Mouse (Mus musculus) kidney, embryonic 15.5 days (tissue): ENCODE data around the gene 9230112D13Rik. TPM values are rescaled to one million over a fixed set of nuclear protein-coding genes. Genes with fewer than 3 reads are reported as not detected.

ENCODE experiments used
- ATAC-seq: fragments of 200-750 bp; cut with Nextera tagmentation; replicated peaks from 2 replicates; pipeline ENCODE4 v1.8.0; 2017; ENCODE audit warnings: moderate TSS enrichment; ENCODE audit not compliant: low FRiP score
- H3K27ac ChIP-seq: fragments of 300-500 bp; sonication (generic); 2 replicates; pipeline ENCODE4 v1.5.1; 2015; ENCODE audit warnings: mild to moderate bottlenecking, inconsistent platforms
- H3K27me3 ChIP-seq: fragments of 300-500 bp; sonication (generic); 2 replicates; pipeline ENCODE4 v1.6.1; 2015; ENCODE audit warnings: inconsistent platforms
- H3K36me3 ChIP-seq: fragments of 300-500 bp; sonication (generic); 2 replicates; pipeline ENCODE4 v1.6.1; 2015; ENCODE audit warnings: inconsistent platforms
- H3K4me1 ChIP-seq: fragments of 300-500 bp; sonication (generic); 2 replicates; pipeline ENCODE4 v1.6.1; 2015; ENCODE audit warnings: inconsistent platforms
- H3K4me2 ChIP-seq: fragments of 300-500 bp; sonication (generic); 2 replicates; pipeline ENCODE4 v1.6.1; 2015; ENCODE audit warnings: moderate library complexity, mild to moderate bottlenecking, inconsistent platforms
- H3K4me3 ChIP-seq: fragments of 300-500 bp; sonication (generic); replicated peaks from 2 replicates; pipeline ENCODE4 v1.5.1; 2015; ENCODE audit warnings: mild to moderate bottlenecking, inconsistent platforms
- H3K9ac ChIP-seq: fragments of 300-500 bp; sonication (generic); 2 replicates; pipeline ENCODE4 v1.6.1; 2015; ENCODE audit warnings: mild to moderate bottlenecking, inconsistent platforms
- H3K9me3 ChIP-seq: fragments of 300-500 bp; sonication (generic); replicated peaks from 2 replicates; pipeline ENCODE4 v1.6.1; 2016; ENCODE audit warnings: inconsistent platforms
- WGBS: fragments of 180-500 bp; shearing (Covaris S2); methylation state at CpG from one replicate; pipeline ENCODE4 v1.1.7; 2015; ENCODE audit warnings: mixed read lengths; 5-methylcytosine and 5-hydroxymethylcytosine counted together
- polyA plus RNA-seq: library from polyadenylated mRNA; unstranded; fragments of >200 nt; fragmentation: Nextera tagmentation; extraction: Ambion mirVana; gene quantifications from 2 replicates; pipeline ENCODE4 v1.2.1, GENCODE M21; 2015

Gene 9230112D13Rik
- polyA plus RNA-seq, 1 experiment from 2014 or later: not detected

DNA sequence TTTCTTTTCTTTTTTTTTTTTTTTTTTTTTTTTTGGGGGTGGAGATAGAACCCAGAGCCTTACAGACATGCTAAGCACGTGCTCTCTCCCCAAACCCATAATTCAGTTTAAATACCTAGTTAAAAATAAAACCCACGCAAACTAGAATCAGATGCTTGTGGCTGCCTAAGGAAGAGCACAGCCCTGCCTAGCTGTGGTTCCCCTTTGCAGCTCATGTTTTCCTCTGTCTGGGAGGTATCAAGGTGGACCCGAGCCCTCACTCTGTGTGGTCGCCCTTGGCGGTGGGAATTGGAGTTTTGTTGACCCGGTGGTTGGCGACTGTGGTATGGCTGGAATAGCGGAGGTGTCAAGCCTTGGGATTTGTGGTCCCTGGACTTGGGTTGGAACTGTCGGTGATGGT, 36.3 kb upstream of the 9230112D13Rik start:
- Histone ChIP-seq H3K27me3 (peaks cover 4% of the 10 kb centered on the region; the same call in 1 of the 2 replicates), H3K36me3 (no peaks in the 10 kb centered on the region), H3K27ac (no peak overlapping the region), H3K9me3 (no peaks in the 10 kb centered on the region), H3K4me2 (no peak overlapping the region), H3K4me1 (peaks cover 7% of the 10 kb centered on the region; the same call in 1 of the 2 replicates), H3K9ac (no peak overlapping the region), H3K4me3 (no peak overlapping the region)
- WGBS: 80% methylated on average over 9 of the region's 9 CpGs
- no peak for ATAC-seq

DNA sequence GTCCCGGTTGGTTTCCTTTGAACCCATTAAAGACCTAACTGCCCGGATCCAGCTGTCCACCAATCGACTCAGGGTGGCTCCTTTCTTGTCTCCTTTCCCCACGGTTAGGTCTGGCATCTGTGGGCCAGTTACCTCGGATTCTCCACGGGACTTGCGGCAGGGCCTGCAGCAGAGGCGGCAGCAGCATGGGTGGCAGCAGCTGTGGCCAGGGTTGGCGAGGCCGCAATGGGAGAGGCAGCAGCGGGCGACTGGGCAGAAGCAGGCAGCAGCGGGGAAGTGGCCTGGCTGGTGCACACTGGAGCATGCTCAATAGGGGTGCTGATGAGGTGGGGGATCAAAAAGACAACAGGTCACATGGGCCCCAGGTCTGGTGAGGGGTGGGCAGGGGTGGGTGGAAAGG, 32.6 kb upstream of the 9230112D13Rik start:
- Histone ChIP-seq H3K27me3 (peaks cover 12% of the 10 kb centered on the region), H3K36me3 (no peaks in the 10 kb centered on the region)
- WGBS: 67% methylated on average over 13 of the region's 13 CpGs

DNA sequence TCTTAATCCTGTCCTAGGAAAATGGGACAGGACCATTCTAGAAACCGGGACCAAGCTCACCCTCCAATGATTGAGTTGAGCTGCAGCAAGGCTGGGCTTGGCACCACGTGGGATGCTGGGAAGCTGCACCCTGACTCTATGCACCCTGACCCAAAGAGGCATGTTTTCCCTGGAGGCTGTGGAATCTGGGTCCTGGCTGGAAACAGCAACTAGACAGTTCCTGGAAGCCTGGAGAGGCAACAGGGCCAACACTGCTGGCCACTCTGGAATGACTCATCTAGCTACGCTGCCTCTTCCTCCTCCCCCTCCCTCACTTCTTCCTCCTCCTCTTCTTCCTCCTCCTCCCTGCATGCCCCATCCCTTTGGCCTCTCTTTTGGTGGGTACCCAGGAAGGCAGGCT, 31.4 kb upstream of the 9230112D13Rik start:
- Histone ChIP-seq H3K9ac (no peak overlapping the region), H3K4me3 (no peak overlapping the region), H3K27ac (no peak overlapping the region), H3K4me2 (no peak overlapping the region), H3K9me3 (no peaks in the 10 kb centered on the region), H3K27me3 (peaks cover 14% of the 10 kb centered on the region), H3K4me1 (peaks cover 17% of the 10 kb centered on the region), H3K36me3 (no peaks in the 10 kb centered on the region)
- ATAC-seq: no peak
- WGBS: 62% methylated on average over 3 of the region's 3 CpGs

More for the DNA sequence above, 32.6 kb upstream of the 9230112D13Rik start:
- Histone ChIP-seq H3K4me2 (no peak overlapping the region), H3K9ac (no peak overlapping the region), H3K4me1 (peaks cover 14% of the 10 kb centered on the region), H3K27ac (no peak overlapping the region), H3K9me3 (no peaks in the 10 kb centered on the region), H3K4me3 (no peak overlapping the region)
- 0 out of 2 replicates have a peak, but pooled peaks have one; percentile 17 for ATAC-seq

DNA sequence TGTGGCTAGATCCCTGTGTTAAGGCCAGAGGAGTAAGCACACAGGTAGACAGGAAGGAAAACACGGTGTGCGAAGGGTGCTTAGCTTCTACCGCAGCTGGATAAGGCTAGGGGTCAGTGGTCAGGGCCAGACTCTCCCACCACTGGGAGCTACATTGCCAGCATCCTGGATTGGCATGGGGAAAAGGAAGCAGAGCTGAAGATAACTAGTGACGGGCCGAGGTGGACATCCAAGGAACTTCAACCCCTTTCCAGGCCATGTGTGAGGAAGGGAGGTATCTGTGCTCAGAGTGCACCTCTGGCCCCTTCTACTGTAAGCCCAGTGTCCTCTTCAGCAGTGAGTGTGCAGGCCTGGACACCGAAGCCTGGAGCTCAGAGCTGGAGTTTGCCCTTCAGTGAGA, 30.9 kb upstream of the 9230112D13Rik start:
- peaks cover 19% of the 10 kb centered on the region for H3K4me1 ChIP-seq
- WGBS: 54% methylated on average over 6 of the region's 6 CpGs
- ATAC-seq: no peak
- peaks cover 14% of the 10 kb centered on the region for H3K27me3 ChIP-seq
- no peaks in the 10 kb centered on the region for H3K36me3 ChIP-seq
- no peak overlapping the region for H3K9ac ChIP-seq
- H3K4me3 ChIP-seq: no peak overlapping the region
- no peak overlapping the region for H3K27ac ChIP-seq
- H3K4me2 ChIP-seq: no peak overlapping the region
- no peaks in the 10 kb centered on the region for H3K9me3 ChIP-seq

DNA sequence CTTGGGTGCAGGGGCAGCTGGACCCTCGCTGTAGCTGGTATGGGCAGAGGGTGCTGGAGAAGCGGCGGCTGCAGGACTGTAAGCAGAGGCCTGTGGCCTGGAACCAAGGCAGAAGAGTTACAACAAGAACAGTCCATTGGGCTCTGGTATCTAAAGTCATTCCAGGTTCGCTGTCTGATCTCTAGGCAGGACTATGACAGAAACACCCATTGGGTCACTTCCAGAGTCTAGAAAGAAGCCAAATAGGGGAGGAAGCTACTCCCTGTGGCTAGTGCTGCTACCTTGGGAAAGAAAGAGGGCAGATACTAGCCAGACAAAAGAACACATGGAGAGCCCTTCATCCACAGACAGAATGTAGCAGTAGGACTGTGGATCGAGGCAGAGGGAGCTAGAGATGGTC, 29.6 kb upstream of the 9230112D13Rik start:
- Histone ChIP-seq H3K36me3 (no peaks in the 10 kb centered on the region), H3K27me3 (peaks cover 14% of the 10 kb centered on the region), H3K4me3 (no peak overlapping the region), H3K9me3 (no peaks in the 10 kb centered on the region), H3K4me1 (peaks cover 25% of the 10 kb centered on the region), H3K9ac (no peak overlapping the region), H3K27ac (no peak overlapping the region), H3K4me2 (no peak overlapping the region)
- 87% methylated on average over 5 of the region's 5 CpGs for WGBS
- ATAC-seq: no peak

DNA sequence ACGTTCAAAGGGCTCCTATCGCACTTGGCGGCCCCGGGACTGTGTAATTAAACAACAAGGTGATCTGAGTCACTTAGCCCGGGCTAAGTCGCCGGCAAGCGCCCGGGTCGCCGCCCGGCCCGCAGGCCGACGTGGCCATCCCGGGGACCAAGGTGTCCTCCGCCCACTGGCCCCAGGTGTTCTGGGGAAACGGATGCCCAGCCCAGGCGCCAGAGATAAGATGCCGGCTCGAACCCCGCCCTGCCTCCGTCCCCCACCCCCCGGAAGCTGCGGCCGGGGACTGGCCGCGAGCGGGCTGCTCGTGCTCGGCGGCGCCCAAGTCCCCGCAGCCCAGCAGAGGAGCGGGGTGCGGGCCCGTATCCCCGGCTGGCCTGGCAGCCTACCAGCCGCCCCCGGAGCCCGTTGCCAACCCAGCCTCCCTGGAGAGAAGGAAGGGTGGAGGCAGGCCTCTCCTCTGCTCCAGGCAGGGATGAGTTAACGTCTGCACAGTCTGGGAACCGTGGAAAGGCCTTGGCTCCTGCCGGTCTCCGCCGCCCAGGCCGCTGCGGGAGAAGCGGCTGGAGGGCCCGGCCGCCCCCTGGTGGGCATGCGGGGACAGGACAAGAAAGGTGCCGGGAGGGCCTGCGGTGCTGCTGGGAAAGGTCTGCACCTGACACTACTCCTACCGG, 26.5 kb upstream of the 9230112D13Rik start:
- Histone ChIP-seq H3K36me3 (no peaks in the 10 kb centered on the region), H3K27ac (peak overlapping the region; percentile 76), H3K4me1 (peaks cover 33% of the 10 kb centered on the region), H3K27me3 (peaks cover 27% of the 10 kb centered on the region), H3K4me2 (peak overlapping the region; percentile 89), H3K9ac (peak overlapping the region; percentile 75), H3K4me3 (peak overlapping the region; percentile 70), H3K9me3 (no peaks in the 10 kb centered on the region)
- ATAC-seq: peak; percentile 95
- WGBS: under 1% methylated on average over 55 of the region's 55 CpGs

DNA sequence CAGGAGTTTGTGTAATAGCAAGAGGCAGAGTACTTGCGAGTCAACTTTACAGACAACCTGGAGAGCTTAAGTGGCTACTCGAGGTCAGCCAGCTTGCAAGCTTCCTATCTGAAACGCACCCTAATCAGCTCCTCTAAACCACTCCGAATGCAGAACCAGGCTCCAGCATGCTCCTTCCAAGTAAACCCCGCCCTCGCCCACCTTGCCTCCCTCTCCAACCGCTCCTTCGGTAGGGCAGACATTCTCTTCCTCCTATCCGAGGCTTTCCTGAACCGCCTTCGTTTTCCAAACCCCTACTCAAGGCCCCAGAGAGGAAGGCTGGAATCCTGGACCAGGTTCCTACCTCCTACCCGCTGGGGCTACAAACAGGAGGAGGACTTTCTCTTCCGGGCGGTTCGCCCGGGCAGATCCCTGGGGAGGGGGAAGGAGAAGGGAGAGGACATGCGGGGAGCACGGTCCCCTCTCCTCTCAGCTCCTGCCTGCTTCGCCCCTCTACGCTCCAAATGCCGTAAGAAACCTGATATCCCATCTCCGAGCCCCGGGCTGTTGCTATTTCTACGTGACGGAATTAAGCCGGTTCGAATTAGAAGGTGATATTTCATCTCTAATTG, 25.9 kb upstream of the 9230112D13Rik start:
- ATAC-seq: peak; percentile 66
- Histone ChIP-seq H3K9ac (peak overlapping the region; percentile 75), H3K27me3 (peaks cover 30% of the 10 kb centered on the region), H3K4me3 (peak overlapping the region; percentile 70), H3K36me3 (no peaks in the 10 kb centered on the region), H3K9me3 (no peaks in the 10 kb centered on the region), H3K27ac (peak overlapping the region; percentile 76), H3K4me2 (peak overlapping the region; percentile 89), H3K4me1 (peaks cover 26% of the 10 kb centered on the region)
- WGBS: under 1% methylated on average over 26 of the region's 27 CpGs

DNA sequence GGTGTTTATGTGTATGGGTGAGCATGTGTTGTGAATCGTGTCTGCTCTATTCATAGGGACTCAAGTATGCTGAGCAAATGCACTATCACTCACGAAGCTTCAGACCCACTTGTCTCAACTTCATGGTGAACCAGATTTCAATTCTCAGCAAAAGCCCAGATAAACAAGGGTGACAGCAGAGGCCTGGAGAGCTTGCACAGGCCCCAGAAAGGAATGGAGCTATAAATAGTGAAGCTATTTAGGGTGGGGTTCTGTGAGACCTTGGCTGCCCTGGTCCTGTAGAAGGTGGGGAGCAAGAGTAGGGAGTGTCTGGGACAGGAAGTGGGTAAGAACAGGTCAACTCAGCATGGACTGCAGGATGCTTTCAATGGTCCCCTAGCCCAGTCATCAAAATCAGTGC, 21.9 kb upstream of the 9230112D13Rik start:
- ATAC-seq: no peak
- Histone ChIP-seq H3K36me3 (no peaks in the 10 kb centered on the region), H3K4me3 (no peak overlapping the region), H3K27me3 (peaks cover 29% of the 10 kb centered on the region), H3K4me1 (peaks cover 29% of the 10 kb centered on the region), H3K9me3 (no peaks in the 10 kb centered on the region), H3K9ac (no peak overlapping the region), H3K4me2 (no peak overlapping the region), H3K27ac (no peak overlapping the region)
- 87% methylated on average over 2 of the region's 2 CpGs for WGBS

DNA sequence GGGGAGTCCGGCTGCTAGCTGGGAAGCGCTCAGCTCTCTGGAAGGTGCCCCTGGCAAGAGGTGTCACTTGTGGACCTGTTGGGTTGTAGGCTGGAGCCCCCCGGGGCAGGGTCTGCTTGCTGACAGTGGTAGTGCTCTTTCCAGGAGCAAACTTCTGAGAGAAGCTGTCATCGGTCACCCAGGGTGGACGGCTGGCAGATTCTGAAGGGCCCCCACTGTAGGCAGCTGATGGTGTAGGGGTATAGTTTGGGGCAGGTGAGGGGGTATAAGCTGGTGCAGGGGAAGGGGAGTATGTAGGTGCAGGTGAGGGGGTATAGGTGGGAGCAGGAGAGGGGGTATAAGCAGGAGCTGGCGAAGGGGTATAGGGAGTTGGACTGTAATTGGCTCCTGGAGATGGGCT, 21.4 kb upstream of the 9230112D13Rik start:
- no peaks in the 10 kb centered on the region for H3K36me3 ChIP-seq
- WGBS: 91% methylated on average over 6 of the region's 6 CpGs
- no peak overlapping the region for H3K4me3 ChIP-seq
- peaks cover 28% of the 10 kb centered on the region for H3K4me1 ChIP-seq
- no peaks in the 10 kb centered on the region for H3K9me3 ChIP-seq
- H3K9ac ChIP-seq: no peak overlapping the region
- no peak for ATAC-seq
- H3K4me2 ChIP-seq: no peak overlapping the region
- peaks cover 29% of the 10 kb centered on the region for H3K27me3 ChIP-seq
- H3K27ac ChIP-seq: no peak overlapping the region

DNA sequence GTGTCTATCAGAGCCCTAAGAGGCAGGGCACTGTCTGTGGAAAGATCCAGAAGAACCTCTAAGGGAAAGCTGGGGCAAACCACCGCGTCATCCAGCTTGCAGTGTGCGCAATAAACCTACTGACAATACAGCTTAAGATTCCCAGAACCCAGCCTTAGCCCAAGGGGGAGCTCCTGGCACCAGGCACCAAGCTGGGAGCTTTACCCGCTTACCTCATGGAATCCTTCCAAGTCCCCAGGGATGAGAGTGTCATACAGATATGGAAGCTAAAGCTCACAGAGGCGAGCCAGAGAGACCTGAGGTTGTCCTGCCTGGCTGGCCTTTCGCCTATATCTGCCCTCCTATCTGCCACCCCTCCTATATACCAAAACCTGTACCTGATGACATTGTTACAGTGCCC, 21.0 kb upstream of the 9230112D13Rik start:
- WGBS: 89% methylated on average over 6 of the region's 6 CpGs
- H3K36me3 ChIP-seq: no peaks in the 10 kb centered on the region
- ATAC-seq: no peak
- H3K9me3 ChIP-seq: no peaks in the 10 kb centered on the region
- peaks cover 27% of the 10 kb centered on the region for H3K4me1 ChIP-seq
- no peak overlapping the region for H3K27ac ChIP-seq
- no peak overlapping the region for H3K9ac ChIP-seq
- no peak overlapping the region for H3K4me3 ChIP-seq
- peaks cover 29% of the 10 kb centered on the region for H3K27me3 ChIP-seq
- H3K4me2 ChIP-seq: no peak overlapping the region

DNA sequence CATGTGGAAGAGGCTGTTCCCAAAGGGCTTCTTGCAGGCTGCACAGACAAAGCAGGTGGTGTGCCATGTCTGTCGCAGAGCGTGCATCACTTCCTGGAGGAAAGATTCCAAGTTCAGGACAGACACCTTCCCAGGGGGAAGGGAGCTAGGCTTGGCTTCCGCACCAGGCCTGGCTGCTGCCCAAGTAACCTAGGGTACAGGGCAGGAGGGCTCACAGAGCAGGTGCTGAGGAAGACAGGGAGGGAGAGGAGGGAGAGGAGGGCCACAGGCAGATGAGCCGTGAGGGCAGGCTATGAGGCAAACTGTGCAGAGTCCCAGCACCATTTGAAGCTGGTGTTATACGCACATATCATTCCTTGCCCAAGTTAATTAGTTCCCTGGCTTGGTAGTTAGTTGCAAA, 19.3 kb upstream of the 9230112D13Rik start:
- Histone ChIP-seq H3K9ac (no peak overlapping the region), H3K4me2 (no peak overlapping the region), H3K9me3 (no peaks in the 10 kb centered on the region), H3K4me3 (no peak overlapping the region), H3K27me3 (peaks cover 29% of the 10 kb centered on the region), H3K36me3 (no peaks in the 10 kb centered on the region), H3K27ac (no peak overlapping the region), H3K4me1 (peaks cover 20% of the 10 kb centered on the region)
- WGBS: 75% methylated on average over 5 of the region's 5 CpGs
- no peak for ATAC-seq

DNA sequence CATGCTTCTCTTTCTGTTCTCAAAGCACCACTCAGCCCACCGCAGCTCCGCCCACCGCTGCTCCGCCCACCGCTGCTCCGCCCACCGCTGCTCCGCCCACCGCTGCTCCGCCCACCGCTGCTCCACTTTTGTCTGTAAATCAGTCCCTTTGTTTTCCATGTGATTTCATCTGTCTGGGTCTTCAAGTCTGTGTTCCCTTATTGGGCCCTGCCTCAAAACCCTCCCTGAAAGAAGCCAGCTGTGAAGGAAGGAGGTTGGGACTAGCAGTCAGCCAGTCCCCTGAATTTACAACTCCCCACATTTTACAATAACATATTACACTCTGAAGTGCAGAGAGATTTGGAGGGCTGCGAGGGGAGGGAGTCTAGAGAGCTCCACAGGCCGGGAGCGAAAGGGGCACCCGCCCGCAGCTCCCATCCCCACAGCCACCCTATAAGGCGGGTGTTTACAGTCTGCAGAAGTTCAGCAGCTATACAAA, 18.1 kb upstream of the 9230112D13Rik start:
- H3K36me3 ChIP-seq: no peaks in the 10 kb centered on the region
- 11% methylated on average over 17 of the region's 17 CpGs for WGBS
- H3K9me3 ChIP-seq: no peaks in the 10 kb centered on the region
- H3K4me1 ChIP-seq: peaks cover 17% of the 10 kb centered on the region
- H3K27me3 ChIP-seq: peaks cover 22% of the 10 kb centered on the region
- H3K4me2 ChIP-seq: peak overlapping the region; percentile 49
- H3K9ac ChIP-seq: no peak overlapping the region
- ATAC-seq: peak; percentile 90
- H3K27ac ChIP-seq: peak overlapping the region; percentile 91
- H3K4me3 ChIP-seq: peak overlapping the region; percentile 21
